Mouse (Mus musculus) hematopoietic stem cell, adult 5-6 weeks (primary cell): ENCODE measurements around the gene Tnpo1. TPM values are rescaled to one million over a fixed set of nuclear protein-coding genes. Genes with fewer than 3 reads are reported as not detected.

Source experiments
- ATAC-seq, 2 experiments: fragments of 125-278 bp in 1 of 2; replicated peaks in 1 of 2; 2 replicates each; pipeline ENCODE4 v1.8.0; 2016 to 2017; ENCODE audit warnings: inconsistent platforms in 2 of 2, mild to moderate bottlenecking in 2 of 2, moderate number of reproducible peaks in 2 of 2, low read depth in 1 of 2, moderate TSS enrichment in 1 of 2; ENCODE audit not compliant: low FRiP score in 2 of 2, poor library complexity in 2 of 2, severe bottlenecking in 2 of 2, insufficient read depth in 1 of 2, low TSS enrichment in 1 of 2
- total RNA-seq: library from RNA; stranded (forward); fragments of 172-1452, 232-1000 nt; gene quantifications from 2 replicates; pipeline ENCODE4 v1.2.3, GENCODE M21; 2017

Tnpo1 gene
- total RNA-seq, 1 experiment from 2014 or later = 125 TPM

DNA sequence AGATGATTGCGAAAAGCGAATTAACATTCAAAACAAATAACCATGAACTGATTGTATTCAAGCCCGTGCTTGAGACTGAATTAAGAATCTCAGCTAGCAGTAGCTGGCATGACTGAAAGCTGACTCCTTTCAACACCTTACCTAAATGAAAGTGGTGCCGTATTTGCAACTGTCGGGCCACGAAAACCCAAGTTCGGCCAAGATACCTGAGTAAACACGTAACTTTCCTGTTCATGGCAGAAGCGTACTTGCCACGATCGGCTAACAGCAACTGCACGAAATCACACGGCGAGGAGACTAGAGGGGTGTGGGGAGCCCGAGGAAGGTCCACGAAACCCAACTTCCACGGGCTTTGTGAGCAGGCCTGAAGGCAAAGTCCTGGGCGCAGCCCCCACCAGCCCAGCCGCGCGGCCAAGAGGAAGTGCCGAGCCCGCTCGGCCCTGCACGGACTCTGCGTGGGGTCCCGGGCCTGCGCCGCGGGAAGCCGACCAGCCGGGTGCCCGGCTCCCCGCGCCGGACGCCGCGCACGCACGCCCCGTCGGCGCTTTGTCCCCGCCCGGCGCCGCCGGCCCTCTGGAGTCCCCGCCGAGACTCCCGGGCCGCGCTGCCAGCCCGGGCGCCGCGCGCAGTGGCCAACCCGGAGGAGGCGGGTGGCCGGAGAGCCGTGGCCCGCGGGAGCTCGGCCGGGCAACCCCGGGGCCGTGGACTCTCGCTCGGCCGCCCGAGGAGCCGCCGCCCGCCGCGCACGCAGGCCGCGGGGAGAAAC lies 111.7 kb downstream of the Tnpo1 start:
- ATAC-seq = no peak

DNA sequence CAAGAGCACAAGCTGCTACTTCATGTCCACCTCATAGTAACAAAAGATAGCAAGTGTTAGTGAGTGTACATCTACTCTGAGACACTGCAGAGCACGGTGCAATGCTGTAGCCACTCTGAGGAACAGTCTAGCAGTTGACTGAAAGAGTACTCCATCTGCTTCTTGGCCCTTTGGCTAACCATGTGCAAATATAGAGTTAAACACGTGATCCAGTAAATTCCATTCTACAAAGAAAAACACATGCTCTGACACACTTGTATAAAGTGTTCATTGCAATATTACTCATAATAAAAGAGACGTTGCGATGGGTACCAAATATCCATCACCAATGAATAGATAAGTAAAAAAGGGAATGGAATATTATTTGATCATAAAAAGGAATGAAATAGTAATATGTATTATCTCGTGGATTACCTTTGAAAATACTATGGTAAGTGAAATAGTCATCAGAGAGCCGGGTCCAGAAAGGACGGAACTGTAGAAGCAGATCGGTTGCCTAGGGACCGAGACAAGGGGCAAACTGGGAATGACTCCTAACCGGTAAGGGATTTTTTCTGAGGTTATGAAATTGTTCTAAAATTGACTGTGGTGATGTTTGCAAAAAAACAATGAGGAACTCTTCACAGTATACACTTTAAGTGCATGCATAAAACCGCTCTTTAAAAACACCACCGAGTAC lies 112.4 kb downstream of the Tnpo1 start:
- ATAC-seq = no peak

DNA sequence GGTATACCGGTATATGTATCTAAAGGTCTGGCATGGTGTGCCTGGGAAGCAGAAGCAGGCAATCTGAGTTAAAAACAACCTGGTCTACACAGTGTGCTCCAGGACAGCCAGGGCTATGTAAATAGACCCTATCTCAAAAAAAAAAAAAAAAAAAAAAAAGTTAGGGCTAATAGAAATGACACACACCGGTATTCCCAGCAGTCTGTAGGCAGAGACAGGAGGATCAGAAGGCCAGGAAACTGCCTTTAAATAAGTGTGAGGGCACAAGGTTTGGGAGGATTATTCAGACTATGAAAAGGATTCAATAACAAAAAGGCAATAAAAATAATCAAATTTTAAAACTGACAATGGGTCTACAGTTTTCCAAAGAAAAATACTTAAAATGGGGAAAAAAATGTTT lies 113.0 kb downstream of the Tnpo1 start:
- ATAC-seq = no peak

DNA sequence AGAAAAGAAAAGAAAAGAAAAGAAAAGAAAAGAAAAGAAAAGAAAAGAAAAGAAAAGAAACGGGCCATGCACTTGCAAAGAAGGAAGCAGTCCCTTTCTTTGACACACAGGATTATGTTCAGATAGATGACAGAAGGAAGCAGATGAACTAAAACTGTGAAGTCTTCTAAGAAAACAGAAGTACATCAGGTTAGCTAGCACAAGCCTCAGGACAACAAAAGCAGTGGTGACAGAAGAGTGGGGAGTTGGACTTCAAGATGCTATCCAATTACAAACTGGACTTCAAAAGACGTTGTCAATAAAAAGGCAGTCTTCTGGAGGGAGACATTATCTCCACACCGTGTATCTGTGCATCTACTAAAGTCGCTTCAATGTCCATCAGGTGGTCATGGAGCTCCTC lies 113.9 kb downstream of the Tnpo1 start:
- ATAC-seq = 0 out of 4 replicates have a peak, but pooled peaks of 1 of the 2 experiments have one; percentile 18

DNA sequence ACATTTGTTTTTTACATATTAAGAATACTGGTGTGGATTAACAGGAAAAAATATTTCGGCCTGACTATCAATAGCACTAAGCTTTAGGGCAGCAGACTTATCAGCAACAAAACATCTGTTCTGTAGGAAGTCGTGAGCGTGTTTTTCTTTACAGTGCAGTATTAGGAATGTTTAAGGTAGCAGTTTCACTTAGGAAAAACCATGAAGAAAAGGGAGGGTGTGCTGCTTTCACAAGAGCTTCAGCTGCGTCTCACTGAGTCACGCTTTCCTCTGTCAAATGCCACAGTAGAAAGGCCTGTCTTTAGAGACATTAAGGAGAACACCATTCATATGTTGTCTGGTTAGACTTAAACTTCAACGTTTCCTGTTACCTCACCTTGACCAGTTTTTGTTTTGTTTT lies 116.0 kb downstream of the Tnpo1 start:
- ATAC-seq = peak; percentile 13 to 37; a peak in 2 of 4 replicates

DNA sequence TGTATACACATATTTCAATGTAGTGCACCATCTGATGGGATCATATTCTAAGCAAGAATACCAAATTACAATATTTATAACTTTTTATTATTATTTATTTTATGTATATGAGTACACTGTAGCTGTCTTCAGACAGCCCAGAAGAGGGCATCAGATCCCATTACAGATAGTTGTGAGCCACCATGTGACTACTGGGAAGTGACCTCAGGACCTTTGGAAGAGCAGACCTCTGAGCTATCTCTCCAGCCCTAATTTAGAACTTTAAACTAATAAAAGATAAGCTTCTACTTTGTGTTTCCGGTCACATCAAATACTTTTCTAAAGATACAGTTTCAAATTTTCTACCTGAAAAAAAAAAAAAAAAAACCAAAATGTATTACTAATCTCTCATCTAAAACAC lies 117.1 kb downstream of the Tnpo1 start:
- ATAC-seq = no peak

DNA sequence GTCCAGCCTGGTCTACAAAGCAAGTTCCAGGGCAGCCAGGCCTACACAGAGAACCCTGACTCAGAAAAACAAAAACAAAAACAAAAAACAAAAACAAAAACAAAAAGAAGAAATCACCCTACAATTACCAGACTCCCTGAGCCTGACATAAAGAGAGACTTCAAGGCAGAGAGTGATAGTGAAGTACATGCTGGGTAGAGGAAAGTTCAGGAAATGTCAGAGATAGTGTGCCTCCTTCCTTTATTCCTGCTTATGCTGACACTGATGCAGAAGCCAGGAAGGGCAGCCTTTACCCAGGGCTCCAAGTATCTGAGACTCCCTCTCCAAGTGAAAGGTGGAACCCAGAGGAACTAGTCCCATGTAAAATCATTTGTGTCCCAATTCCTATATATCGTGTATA lies 121.7 kb downstream of the Tnpo1 start:
- ATAC-seq = no peak

DNA sequence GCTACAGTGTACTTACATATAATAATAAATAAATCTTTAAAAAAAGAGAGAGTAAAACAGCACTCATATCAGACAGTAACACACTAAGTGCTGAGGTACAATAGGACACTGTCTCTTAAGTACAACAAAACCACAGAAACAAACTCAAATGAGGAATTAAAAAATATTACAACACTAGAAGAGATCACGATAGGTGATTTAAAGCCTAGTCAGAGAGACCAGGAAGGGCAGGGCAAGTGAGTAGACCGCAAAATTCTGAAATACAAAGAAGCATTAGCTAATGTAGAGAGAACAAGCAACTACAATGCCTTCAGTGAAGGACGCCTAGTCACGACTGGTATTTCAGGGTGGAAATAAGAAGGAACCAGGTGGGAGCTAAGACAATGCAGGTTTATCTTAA lies 122.5 kb downstream of the Tnpo1 start:
- ATAC-seq = peak; percentile 92 to 100

DNA sequence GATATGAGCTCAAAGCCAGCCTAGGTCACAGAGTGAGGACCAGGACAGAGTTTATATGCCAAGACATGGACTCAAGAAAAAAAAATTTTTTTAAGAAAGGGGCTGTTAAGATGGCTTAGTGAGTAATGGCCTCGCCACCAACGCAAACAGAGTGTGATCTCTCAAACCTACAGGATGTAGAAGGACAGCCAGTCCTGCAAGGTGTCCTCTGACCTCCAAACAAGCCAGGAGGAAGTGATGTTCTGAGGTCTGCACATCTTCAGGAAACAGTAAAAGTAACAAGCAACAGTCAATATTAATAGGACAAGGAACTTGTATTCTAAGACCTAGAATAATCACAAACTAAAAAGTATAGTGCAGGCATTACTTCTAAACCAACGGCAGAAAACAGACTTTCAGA lies 123.2 kb downstream of the Tnpo1 start:
- no peak for ATAC-seq

DNA sequence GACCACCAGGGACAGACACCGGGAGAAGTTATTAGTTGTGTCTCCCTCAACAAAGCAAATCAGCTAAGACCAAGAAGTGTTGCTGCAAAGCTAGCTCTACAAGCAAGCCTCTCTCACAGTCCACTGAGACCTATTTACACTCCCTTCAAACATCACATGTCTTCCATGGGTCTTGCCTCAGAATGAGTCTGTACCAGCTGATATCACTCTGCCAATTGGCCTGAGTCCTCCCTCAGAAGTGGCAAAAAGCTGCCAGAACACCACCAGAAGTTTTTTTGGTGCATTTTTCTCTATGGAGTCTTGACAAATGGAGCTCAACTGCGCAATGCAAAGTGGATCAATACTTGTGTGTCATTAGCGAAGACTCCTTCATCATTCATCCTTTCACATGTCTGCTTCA lies 130.7 kb downstream of the Tnpo1 start:
- ATAC-seq = no peak

DNA sequence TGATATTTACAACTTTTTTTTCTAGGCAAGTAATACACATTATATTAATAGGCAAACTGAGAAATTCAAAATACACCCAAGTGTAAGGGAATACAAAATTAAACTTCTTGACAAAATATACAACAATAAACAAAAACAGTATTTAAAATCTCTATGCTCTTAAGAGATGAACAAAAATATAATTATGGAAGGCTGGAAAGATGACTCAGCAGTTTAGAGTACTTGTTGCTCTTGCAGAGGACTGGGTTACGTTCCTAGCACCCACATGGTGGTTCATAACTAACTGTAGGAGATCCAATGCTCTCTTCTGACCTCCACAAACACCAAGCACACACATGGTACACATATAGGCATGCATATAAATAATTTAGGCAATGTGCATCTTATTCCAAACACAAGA lies 133.3 kb downstream of the Tnpo1 start:
- no peak for ATAC-seq

DNA sequence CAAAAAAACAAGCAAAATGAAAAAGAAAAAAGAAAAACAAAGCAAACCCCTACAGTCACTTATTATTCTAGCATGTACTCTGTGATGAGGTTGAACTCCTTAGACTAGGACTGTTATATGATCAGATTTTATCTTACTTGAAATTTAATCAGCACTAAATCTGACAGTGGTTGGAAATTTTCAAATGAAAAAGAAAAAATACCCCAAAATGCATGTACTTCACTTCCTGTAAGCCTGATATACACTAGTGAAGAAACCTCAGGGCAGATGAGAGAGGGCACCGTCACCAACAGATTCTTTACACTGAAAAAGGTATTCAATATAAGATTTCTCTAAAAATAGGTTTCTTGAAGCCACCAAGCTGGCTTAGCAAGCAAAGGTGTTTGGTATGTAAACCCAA lies 134.5 kb downstream of the Tnpo1 start:
- ATAC-seq = no peak

Other genes with a start within 250 kb of the Tnpo1 start
- 0.40 TPM in 1 of 2 replicates, not detected in the other for gene Tmem171, start 231.6 kb downstream of the Tnpo1 start, total RNA-seq
- gene Fcho2, start 110.9 kb downstream of the Tnpo1 start, total RNA-seq = 27.1 and 49.7 TPM in 2 replicates
- gene 1700024P04Rik, start 58.2 kb upstream of the Tnpo1 start, total RNA-seq = not detected in 2 replicates